Mouse (Mus musculus): ENCODE results near the gene Sp9. TPM values are rescaled to one million over a fixed set of nuclear protein-coding genes. Genes with fewer than 3 reads are reported as not detected.

The Sp9 gene
- not detected in 2 replicates for polyA plus RNA-seq (2012; ENCODE audit: low replicate concordance)

GRCm38 (mm10) chr2:73271459-73272161 is at the start of gene Sp9:
Gene Sp9, plus strand, starts transcription at chr2:73271925.

GRCm38 (mm10) chr2:73312152-73313116 is 40.7 kb downstream of the Sp9 start, which contains the start of the genes Scrn3 and Cir1:
Gene Scrn3, plus strand, starts transcription at chr2:73312601.
Gene Cir1, minus strand, starts transcription at chr2:73312701.

Other genes starting within 250 kb of the Sp9 start
- 7.4 and 17.0 TPM in 2 replicates for gene Ola1, start 53.0 kb upstream of the Sp9 start, polyA plus RNA-seq (2012; ENCODE audit: low replicate concordance)
- 0.37 and 1.4 TPM in 2 replicates for gene Scrn3, start 40.7 kb downstream of the Sp9 start, polyA plus RNA-seq (2012; ENCODE audit: low replicate concordance)
- 8.4 and 13.8 TPM in 2 replicates for gene Cir1, start 40.8 kb downstream of the Sp9 start, polyA plus RNA-seq (2012; ENCODE audit: low replicate concordance)
- 2.3 and 5.0 TPM in 2 replicates for gene Gpr155, start 114.6 kb downstream of the Sp9 start, polyA plus RNA-seq (2012; ENCODE audit: low replicate concordance)